Mouse (Mus musculus) kidney, adult 8-10 months (tissue): Measurements from ENCODE around the gene Bglap2.
"Not testable (repeated sequence)": the region's sequence is repeated elsewhere in the genome, so short reads cannot be mapped to it uniquely, and the experiment has no call there.

Source experiments
- DNase-seq, 2 experiments: peaks; one replicate each; pipeline ENCODE4 v3.0.0; 2022

The Bglap2 gene

GRCm38 (mm10) chr3:88378599-88378998 is at the start of gene Bglap2:
Gene Bglap2 (minus strand): TSS chr3:88378699.
- not testable (repeated sequence) for DNase-seq

DNA sequence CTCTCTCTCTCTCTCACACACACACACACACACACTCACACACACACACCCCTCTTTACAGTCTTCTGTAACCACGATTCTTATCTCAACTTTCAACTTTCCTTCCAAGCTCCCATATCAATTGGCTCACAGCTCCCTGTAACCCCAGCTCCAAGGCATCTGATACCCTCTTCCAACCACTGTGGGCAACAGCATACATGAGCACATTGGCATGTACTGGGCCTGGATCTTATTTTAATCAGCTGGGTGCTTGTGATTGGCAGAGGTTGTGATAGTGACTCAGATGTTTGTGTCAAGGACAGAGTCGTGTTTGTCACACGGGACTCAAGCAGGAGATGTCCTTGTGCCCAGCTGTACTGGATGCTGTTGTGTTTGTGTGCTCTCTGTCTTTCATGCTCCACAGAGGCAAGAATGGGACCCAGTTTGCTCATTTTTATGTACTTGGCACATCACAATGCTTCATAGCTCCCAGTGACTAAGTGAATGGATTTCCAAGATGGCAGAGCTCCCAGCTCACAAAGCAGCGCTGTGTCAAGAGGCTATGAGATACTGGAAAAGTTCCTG is 48.9 kb upstream of the Bglap2 start:
- DNase-seq: no peak

GRCm38 (mm10) chr3:88425708-88426420 is 47.4 kb upstream of the Bglap2 start:
- DNase-seq: peak in 1 of 2 experiments; percentile 49

DNA sequence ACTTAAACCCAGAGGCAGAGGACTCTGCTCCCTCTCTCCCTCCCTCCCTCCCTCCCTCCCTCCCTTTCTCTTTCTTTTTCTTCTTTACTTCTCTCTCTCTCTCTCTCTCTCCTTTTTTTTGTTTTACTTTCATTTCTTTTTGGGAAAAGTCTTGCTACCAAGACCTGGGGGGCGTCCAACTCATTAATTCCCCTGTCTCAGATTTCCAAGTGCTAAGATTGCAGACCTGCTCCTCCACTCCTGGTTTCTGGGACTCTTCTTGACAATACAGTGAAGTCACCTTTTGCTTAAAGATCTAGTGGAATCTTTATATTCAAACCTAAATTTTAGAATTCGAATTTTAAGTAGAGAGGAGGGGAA is 46.8 kb upstream of the Bglap2 start:
- DNase-seq: no peak

DNA sequence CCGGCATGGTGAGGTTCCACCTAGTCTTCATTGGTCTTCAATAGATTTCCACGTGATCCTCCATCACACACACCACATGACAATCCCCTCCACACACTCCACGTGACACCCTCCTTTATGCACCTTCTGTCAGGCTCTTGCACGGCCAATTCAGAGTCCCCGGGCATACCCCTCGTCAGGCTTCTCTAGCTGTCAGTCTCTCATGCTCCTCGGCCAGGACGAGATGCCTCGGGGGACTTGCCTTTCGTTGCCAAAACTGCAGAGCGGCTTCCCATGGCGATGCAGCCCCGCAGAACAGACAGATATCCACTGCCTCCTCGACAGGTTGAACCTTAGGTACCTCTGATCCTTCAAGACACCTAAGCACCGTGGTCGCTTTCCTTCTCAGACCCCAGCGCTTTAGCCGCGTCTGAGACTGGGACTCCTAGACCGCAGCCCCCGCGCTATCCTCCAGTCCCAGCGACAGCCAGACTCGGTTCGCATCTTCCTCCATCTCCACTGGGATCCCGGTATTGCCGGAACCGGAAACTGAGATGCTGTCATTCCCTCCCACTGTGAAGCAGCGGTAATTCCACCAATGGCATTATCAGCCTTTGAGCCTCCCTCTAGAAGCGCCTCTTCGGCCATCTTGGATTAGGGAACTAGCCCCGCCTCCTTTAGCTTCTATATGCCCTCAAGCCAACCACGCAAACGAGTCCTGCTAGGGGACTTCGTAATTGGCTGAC is 46.3 kb upstream of the Bglap2 start, which contains the start of gene Slc25a44:
Slc25a44 (minus strand) TSS at position 535 of the 725 bp plus-strand sequence.
- peak; percentile 97 to 98 for DNase-seq

- peak; percentile 52 to 64 for DNase-seq
Observed at GRCm38 (mm10) chr3:88422020-88422720, 43.7 kb upstream of the Bglap2 start.

GRCm38 (mm10) chr3:88420771-88421170 is 42.3 kb upstream of the Bglap2 start:
- peak in 1 of 2 experiments; percentile 45 for DNase-seq

DNA sequence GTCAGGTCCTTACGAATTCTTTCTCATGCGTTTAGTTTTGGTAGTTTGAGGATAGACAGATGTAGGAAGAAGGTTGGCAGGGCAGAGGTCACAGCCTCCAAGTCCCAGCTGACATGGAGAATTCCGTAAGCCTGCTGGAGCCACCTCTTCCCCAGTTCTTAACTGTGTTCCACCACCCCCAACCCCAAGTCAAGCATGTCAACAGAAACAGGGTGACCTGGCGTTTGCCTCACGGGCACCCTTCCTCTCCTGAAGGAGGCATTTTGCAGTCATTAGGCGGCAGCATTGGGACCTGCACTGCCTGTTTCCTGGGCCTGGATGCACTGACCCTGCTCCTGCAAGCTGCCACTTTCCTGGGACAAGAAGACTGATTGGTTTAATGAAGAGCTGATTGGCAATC is 39.5 kb upstream of the Bglap2 start:
- DNase-seq: no peak

DNA sequence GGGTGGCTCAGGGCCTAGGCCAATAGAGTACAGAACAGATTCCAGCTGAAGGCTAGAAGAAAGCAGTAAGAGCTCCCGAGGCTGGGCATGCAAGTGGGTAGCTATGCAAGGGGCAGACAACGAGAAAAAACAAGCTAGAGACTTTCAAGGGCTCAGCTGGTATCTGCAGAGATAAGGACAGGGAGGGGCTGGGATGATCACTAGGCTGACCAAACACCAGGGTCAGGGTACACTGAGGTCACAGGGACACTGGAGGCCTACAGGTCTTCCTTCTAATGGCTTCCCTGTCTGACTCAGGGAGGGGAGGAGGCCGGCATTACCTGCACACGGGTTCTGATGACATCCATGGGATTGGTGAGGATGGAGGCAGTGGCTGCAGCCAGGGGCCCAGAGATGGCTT is 37.2 kb upstream of the Bglap2 start:
- DNase-seq: no peak

GRCm38 (mm10) chr3:88412636-88413035 is 34.1 kb upstream of the Bglap2 start:
- DNase-seq: no peak

DNA sequence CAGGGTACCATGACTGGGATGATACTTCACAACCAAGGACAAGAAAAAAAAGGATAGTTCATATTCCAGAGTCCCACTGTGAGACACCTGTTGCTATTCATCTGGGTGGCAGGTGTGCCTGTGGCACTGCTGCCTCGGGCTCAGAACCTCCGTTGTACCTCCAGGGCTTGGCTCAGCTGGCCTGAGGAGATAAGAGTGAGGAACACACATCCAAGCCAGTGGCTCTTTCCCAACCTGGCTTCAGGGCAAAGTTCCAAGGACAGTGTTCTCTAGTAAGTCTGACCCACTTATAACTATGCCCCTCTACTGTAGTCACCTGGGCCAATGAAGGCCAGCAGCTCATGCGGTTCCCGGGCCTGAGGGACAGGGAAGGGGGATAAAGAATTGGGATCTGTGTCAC is 33.2 kb upstream of the Bglap2 start:
- no peak for DNase-seq

DNA sequence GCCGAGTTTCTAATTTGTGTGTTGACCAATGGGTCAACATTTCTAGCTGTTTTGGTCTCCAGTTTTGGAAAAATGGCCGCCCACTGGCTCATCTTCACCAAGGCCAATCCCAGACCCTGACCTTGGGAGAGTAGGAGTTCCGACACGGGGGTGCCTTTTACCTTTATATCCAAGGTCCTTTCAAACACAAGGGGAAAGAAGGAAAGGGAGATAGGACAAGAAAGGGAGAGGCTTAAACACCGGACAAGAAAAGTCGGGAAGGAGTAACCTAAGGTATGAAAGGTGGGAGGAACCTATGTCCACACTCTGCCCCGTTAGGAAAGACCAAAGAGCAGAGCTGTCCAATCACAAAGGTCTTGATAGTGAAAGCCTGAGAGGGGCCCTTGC is 32.1 kb upstream of the Bglap2 start:
- DNase-seq: no peak

GRCm38 (mm10) chr3:88409741-88410644 is 31.5 kb upstream of the Bglap2 start, which contains the start of gene Pmf1:
Gene Pmf1 (minus strand): TSS chr3:88410331.
- peak; percentile 94 for DNase-seq

GRCm38 (mm10) chr3:88408953-88409352 is 30.5 kb upstream of the Bglap2 start:
- no peak for DNase-seq

GRCm38 (mm10) chr3:88407529-88407928 is 29.0 kb upstream of the Bglap2 start:
- no peak for DNase-seq

DNA sequence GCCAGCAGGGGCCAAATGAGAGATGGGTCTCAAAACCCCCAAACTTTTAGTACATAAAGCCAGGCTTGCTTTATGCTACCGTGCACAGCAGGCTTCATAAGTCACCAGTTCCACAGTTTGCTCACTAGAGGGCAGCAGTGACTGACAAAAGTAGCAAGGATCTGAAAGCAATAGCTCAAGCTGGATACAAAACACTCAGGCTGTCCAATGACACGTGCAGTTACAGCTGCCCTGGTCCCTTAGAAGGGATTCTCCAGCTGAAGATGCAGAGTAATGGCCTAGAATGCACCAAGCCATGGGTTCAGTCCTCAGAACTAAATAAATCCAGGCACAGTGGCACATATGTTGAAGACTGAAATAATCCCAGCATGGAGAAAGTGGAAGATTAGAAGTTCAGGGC is 28.6 kb upstream of the Bglap2 start:
- DNase-seq: peak; percentile 50 to 71

GRCm38 (mm10) chr3:88403522-88404230 is 25.2 kb upstream of the Bglap2 start:
- no peak for DNase-seq

- DNase-seq: no peak
Observed at GRCm38 (mm10) chr3:88398666-88399065, 20.2 kb upstream of the Bglap2 start.

- no peak for DNase-seq
Observed at GRCm38 (mm10) chr3:88395742-88396141, 17.2 kb upstream of the Bglap2 start.

GRCm38 (mm10) chr3:88395288-88395687 is 16.8 kb upstream of the Bglap2 start:
- no peak for DNase-seq

GRCm38 (mm10) chr3:88393776-88394375 is 15.4 kb upstream of the Bglap2 start:
- no peak for DNase-seq
